Mouse (Mus musculus) ovary, adult 10 weeks (tissue): ENCODE measurements around the gene Hoxa3. TPM values are rescaled to one million over a fixed set of nuclear protein-coding genes. Genes with fewer than 3 reads are reported as not detected.

Source experiments
- polyA plus RNA-seq: library from polyadenylated mRNA; stranded (reverse); fragments of 350-450 nt; fragmentation: Illumina TruSeq; extraction: RNeasy Lipid Tissue Mini Kit (QIAGEN cat#74804); gene quantifications from one replicate; pipeline ENCODE4 v1.2.3, GENCODE M21; 2014

Hoxa3 gene
- polyA plus RNA-seq, 1 experiment from 2014 or later: 7.4 TPM

Other genes starting within 250 kb of the Hoxa3 start
- gene Skap2, start 200.8 kb downstream of the Hoxa3 start, polyA plus RNA-seq: 43.6 TPM
- gene Hoxa1, start 55.0 kb downstream of the Hoxa3 start, polyA plus RNA-seq: 0.37 TPM
- gene Hoxa2, start 48.5 kb downstream of the Hoxa3 start, polyA plus RNA-seq: 1.5 TPM
- not detected for gene 5730596B20Rik, start 35.8 kb downstream of the Hoxa3 start, polyA plus RNA-seq
- 1.1 TPM for gene Hoxa4, start 21.6 kb downstream of the Hoxa3 start, polyA plus RNA-seq
- 7.3 TPM for gene Hoxa5, start 8.7 kb downstream of the Hoxa3 start, polyA plus RNA-seq
- gene Hoxa6, start 4.6 kb downstream of the Hoxa3 start, polyA plus RNA-seq: not detected
- gene Gm28308, start within 50 bp of the Hoxa3 start, polyA plus RNA-seq: not detected
- 6.8 TPM for gene Hoxa7, start 8.5 kb upstream of the Hoxa3 start, polyA plus RNA-seq
- 3.3 TPM for gene Hoxa9, start 17.8 kb upstream of the Hoxa3 start, polyA plus RNA-seq
- gene Hoxa10, start 27.5 kb upstream of the Hoxa3 start, polyA plus RNA-seq: 3.1 TPM
- gene Hoxa11, start 32.5 kb upstream of the Hoxa3 start, polyA plus RNA-seq: 0.34 TPM
- gene Hoxa13, start 47.5 kb upstream of the Hoxa3 start, polyA plus RNA-seq: 0.37 TPM
- 0.14 TPM for gene Evx1, start 100.2 kb upstream of the Hoxa3 start, polyA plus RNA-seq